Mouse (Mus musculus) frontal cortex, postnatal 14 days (tissue): ENCODE results near the gene Mms22l.
A peak's percentile ranks its signal among the peaks of the same experiment; 100 is the strongest.
"Not testable (repeated sequence)": the region's sequence is repeated elsewhere in the genome, so short reads cannot be mapped to it uniquely, and the experiment has no call there.

Source experiments
- DNase-seq, 2 experiments: peaks; one replicate each; pipeline ENCODE4 v3.0.0; 2022; ENCODE audit warnings: low spot score in 2 of 2

The Mms22l gene

DNA sequence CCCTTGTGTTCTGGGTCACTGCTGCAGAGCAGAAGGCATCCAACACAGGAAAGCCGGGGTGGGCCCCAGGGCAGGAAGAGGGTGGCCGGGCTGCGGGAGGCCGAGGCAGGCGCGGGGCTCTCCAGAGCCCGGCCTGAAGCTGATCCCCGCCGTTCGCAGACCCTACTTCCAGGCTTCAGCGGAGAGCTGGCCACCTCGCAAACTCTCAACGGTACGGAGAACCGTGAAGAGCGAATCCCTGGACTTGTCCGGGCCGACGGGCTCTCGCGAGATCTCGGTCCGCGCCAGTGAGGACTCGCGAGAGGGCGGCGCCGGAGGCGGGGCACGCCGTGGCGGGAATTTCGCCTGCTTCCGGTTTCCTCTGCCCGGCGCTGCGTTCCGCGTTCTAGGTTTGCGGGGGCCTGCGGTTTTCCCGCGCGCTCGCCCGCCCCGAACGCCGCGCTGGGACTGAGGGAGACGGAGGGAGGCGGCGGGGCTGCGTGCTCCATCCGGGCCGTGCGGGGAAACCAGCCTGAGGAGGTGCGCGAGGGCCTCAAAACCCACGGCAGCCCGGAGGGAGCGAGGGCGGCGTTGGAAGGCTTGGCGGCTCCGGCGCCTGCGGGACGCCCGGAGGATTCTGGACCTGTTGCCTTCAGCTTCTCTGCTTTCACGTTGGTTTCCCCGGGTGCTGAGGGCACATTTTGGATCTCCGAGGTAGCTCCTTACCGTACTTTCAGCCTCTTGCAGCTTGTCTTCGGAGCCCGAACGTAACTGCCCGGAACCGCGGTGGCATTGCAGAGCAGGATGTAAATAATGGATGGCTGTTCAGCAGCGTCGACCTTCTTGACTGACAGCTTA lies at the start of gene Mms22l:
Gene Mms22l, plus strand, starts transcription at position 336 of the 837 bp plus-strand sequence.
- peak; percentile 83 to 89 for DNase-seq

DNA sequence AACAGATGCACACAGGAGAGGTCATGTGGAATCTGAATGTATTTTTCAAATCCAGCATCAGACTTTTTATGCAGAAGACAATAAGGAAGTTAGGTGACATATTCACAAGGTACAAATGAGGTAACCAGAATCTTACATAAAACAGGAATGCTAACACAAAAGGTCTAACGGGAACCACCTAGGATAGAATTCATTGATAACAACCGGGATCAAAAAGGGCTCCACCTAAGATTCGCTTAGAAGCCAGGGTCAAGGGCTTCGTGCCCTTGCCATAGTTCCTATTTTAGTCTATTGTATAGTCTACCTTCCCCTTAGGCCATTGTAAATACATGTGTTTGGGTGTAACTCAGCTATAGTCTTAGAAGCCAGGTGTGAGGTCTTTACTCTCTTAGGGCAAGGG lies 12.2 kb upstream of the Mms22l start:
- not testable (repeated sequence) for DNase-seq

DNA sequence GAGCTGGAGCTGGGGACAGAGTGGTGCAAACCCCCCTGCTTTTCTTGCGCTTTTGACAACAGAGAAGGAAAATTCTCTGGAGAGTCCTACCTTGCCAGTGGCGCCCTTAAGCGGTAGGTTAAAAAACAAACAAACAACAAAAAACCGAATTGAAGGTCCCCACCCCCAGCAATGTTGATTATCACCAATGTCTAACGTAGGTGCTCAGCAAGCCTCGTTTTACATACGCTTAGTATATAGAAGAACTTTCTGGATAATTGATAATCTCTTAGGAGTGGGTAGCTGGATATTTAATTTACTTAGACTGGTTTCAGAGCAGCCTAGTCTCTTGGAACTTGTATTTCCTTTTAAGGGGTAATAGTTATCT lies 685 bp downstream of the Mms22l start:
- no peak for DNase-seq

DNA sequence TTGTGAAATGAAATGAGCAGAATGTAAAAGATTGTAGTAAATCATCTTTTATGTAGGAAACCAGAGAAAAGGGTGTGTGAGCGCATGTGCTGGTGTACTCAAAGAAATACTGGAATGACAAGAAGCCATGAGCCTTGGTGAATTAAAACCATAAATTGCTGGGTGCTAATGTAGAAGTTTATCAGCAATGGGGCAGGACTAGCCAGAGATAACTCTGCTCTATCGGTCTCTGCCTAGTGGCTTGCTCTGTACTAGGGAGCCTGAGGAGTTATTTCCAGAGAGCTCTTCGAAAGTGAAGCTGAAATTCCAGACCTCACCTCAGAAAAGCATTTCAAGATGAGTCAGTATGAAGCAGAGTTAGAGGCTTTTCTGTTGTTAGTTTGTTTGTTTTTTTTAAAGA lies 12.9 kb downstream of the Mms22l start:
- DNase-seq, result no peak

DNA sequence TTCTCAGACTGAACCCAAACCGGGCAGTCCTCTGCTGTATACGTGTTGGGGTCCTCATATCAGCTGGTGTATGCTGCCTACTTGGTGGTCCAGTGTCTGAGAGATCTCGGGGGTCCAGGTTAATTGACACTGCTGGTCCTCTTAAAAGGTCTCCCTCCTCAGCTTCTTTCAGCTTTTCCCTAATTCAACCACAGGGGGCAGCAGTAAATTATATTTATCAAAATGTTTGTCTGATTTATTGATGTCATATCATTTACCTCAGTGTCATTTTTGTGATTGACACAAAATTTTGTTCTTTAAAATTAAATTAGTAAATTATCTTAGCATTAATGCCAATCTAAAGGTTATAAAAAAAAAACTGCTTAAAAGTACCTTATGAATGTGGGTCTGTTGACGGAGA lies 40.7 kb downstream of the Mms22l start:
- DNase-seq, result no peak

DNA sequence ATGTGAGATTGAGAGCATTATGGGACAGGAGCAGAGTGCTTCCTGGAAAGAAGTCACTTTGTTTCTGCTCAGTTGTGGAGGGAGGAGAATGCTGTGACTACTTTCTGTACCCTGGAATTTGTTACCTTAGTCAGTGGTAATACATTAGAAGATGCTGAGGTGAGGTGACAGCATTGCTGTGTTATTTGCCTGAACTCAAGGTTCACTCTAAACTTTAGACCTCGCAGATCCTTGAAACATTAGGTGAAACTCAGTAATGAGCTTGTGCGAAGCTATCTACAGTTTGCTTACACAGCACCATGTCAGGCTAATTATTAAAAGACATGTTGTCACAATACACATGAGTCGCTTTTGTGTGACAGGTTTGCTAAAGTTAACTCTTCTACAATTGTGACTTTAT lies 47.2 kb downstream of the Mms22l start:
- no peak for DNase-seq

DNA sequence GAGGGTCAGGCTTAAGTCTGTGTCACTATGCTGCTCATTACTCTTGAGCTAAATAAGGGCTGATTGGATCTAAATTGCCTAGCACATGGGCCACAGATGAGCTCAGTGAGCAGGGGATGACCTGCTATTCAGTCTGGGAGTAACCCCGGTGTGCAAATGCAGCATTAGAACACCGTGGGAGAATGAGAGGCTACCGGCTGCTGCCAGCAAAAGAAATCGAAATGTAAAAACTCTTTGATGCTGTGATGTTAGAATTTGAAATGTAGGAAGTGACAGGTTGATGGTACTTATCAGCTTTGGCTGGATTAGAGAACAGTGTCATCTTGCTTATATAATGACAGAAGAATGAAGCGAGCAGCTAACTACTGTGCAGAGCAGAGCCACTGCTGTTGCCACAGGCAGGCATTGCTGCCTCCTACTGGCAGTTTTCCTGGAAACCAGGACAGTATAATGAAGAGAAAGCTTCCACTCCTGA lies 48.5 kb downstream of the Mms22l start:
- DNase-seq, result peak; percentile 50 to 60

DNA sequence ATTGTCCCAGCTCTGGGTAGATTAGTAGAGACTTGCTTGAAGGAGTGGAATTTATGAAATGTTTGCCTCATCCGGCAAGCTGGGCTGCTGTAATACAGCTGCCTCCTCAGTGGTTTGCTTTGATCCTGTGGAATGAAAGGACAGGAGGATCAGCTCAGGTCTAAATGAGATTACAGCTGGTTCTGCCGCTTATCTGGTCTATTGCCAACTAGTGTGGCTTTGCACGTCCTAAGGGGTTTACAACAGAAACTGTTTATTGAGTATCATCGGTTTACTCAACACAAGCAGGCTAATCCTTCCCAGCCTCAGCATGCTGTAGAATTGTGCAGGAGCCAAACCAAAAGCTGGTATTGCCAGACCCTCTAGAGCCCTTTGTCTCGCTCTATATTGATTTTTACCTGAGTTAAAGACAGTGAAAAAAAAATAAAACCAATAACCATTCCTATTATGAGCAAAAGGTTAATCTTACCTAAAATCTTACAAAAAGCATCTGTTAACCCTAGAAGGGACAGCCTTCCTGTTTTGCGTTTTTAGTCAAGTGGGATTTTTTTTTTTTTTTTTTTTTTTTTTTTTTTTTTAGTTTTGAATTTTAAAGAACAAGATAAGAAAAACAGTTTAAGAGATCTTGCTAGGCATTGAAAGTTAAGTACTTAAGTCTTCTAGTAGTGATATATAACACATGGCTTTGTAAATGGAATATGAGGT lies 60.0 kb downstream of the Mms22l start:
- DNase-seq, result no peak

DNA sequence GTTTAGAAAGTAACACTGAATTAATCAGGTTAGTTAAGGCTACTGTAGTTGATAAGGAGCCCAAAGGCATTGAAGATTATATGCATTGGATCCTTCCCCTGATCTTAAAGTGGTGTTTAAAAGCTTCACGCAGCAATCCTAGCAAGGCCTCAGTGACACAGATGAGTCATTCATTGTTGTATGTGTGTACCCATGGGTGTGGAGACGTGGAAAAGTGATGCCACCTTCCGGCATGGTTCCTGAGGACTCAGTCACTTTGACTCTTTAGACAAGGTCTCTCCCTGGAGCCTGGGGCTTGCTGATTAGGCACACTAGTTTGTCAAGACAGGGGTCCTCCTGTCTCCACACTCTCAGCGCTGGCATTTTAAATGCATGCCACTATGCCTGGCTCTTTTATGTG lies 60.9 kb downstream of the Mms22l start:
- no peak for DNase-seq

DNA sequence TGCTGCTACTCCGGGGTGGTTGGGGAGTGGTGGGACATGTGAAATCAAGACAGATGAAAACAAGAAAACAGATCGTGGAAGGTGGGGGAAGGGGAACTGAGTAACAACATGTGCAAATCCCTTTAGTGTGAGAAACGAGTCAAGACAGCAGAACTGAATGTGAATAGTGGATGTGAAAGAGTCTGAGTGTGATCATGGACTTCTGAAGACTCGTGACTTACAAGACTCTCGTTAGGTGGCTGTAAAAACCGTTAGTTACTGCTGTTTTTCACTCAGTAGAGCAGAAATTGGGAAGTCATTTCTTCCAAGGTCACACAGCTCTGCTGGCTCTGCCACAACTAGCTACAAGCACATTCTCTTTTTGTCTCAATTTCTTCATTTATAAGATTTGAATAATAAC lies 71.8 kb downstream of the Mms22l start:
- DNase-seq, result no peak

DNA sequence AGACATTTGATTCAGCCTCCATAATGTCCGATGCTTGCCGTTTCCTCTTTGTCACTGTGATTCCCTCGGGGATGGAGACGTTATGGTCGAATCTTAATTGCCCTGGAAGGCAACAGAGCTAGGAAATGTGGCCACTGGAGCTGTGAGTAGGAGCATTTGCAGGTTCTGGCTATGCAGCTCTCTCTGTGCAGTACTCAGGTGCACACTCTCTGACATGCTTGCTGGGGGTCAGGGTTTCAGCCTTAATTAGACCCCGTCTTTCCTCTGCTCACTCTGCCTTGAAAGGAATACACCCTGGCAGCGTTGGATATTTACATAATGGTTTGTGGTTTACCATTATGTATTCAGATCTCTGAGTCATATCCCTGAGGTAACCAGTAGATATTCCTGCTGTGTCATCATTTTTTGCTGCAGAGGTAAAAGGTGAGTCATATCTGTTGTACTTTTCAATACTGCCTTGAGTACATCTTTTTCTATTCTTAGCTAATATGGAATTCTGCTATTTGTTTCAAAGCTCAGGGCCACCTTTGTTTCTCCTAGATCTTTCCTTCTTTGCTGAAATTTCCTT lies 72.8 kb downstream of the Mms22l start:
- no peak for DNase-seq

DNA sequence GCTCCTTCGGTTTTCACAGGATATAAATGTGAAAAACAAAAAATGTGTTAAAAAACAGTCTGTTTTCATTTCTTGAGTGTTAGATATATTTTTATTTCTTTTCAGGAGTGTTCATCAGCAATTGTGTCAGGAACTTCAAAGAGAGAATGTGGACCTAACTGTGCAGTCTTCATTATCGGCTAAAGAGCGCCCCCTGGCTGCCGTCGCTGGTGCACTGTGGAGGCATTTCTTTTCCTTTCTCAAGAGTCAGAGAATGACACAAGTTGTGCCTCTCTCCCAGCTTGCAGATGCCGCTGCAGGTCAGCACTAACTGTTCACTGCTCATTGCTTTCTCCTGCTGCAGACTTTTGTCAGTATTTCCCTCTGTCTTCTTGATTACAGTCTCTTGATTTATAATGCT lies 78.0 kb downstream of the Mms22l start:
- DNase-seq, result peak; percentile 68 to 92

DNA sequence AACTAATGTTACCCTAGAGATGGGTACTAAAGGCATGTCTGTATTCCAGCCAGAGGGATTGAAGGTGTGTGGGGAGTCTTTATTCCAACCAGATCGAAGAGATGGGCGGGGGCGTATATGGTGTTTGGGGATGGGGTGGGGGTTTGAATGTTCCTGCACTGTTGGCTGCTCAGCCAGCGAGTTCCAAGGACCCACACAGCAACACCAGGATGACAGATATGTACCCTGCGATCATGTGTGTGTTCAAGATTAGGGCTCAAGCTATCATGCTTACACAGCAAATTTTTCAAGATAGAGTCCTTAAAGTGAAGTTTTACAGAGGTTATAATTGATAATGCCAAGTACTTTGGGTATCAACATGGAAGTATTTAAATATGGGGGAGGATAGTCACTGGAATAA lies 81.3 kb downstream of the Mms22l start:
- no peak for DNase-seq

DNA sequence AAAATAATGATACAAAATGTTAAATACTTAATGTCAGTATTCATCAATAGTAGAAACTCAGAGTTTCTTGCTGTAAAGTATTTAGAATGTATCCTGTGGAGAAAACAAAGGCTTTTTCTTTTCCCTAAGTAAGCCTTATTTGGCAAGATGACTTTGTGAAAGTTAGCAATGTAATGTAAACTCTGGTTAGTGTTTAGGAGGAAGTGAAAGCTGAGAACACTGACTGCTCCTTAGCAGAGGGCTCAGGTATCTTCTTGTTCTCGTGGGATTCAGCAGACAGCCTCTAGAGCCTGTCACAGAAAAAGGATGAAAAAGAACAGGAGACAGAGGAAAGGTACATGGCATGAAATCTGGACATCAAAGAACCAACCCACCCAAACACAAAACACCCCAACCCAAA lies 86.0 kb downstream of the Mms22l start:
- no peak for DNase-seq

DNA sequence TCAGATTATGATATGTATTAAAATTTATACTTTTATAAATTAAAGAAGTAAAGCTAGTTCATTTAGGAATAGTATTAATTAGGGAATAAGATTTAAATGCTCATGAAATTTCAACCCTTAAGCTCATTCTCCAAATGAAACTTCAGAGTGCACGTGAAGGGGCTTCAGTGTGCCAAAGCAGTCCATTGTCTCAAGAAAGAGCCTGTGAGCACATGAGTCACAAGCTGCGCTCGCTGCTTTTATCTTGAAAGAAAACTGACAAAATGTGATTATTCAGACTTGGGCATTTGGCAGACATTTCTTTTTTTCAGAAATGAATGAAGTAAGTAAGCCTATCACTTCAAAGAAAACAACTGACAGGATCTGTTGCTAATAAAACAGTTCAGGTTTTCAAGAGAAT lies 87.7 kb downstream of the Mms22l start:
- no peak for DNase-seq

DNA sequence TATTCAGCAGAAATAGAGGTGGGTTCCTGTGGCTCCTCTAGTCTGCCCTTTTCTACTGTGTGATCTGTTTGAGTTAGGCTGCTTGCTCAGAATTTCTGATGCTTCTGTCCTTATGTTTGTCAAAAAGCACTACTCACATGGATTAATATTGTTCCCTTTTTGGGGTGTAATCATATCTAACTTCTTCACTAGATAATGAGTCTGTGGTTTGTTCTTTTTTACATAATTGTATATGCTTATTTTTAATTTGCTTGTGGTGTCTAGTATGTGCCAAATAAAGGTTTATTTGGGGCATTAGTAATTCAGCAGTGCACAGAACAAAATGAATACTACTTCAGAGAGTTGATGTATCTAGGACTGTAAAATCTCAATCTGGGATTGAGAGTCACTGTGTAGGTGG lies 98.6 kb downstream of the Mms22l start:
- no peak for DNase-seq

DNA sequence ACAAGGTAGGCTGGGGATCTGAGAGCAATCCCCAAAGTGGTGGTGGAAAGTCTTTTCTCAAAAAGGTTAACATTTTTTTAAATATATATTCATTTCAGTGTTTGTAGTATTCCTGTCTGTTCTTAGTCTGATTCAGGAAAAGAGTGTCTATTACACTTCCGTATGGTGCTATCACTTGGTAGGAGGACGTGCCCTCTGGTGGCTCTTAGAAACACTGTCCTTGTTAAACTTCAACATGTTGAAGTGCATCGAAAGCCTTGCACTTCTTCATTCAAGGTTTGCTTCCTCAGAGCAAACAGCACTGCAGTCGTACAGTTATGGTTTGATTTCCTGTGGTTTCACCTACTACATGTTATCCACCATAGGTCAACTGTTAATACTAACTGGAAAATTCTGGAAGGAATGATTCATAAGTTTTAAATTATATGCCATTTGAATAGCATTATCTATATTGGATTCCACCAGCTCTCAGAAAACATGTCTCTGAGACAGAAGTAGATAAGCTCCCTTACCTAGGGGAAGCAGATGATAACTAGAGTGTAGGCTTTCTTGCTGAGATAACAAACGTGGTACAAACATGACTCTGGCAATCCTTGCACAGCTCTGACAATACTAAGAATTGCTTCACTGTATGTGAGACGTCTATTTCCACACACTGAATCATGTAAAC lies 100.8 kb downstream of the Mms22l start:
- DNase-seq, result no peak

DNA sequence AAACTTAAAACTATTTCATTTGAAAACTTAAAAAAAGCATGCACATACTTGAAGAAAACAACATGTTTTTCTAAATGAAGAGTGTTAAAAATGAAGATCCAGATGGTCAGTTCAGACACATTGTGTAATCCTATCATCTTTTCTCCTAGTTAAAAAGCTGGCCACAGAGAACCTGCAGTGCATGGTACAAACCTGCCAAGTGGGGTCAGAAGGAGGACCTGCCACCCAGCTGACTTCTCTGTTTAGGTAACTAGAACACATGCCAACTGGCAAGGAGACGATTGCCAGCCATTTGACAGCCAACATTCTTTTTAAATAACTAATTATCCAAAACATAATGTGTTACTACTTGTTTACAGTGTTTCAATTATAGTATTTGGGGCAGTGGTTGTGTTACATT lies 102.4 kb downstream of the Mms22l start:
- DNase-seq, result no peak

DNA sequence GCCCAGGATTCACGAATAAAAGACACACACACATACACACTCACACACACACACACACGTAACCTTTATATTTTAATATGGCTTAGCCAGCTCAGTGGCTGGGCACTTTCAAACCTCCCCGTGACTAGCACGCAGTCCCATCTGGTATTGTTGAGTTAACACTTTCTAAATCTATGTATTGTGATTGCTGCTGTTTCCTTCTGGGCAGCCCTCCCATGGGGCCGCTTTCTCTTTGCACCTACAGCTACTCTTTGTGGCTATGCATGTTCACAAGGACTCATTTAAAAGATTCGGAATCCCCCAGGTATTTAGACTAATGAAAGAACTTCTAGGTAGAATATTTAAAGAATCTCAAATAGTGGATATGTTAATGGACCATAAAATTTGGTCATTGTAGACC lies 105.5 kb downstream of the Mms22l start:
- DNase-seq, result no peak

DNA sequence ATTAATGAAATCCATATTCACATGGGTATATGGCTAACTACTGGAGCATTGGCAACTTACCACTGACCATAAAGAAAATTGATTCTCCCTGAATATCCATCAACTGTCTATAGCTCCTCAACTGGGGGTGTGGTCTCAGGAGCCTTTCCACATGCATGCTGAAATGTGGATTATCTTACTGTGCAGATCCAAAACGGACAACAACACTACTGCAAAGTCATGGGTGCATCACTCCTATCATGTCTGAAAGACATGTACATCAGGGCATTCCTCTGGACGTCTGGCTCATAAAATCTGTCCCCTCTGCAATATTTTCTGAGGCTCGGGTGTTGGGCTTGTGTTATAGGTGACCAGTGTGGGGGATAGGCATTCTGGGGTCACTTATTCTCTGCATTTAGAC lies 112.8 kb downstream of the Mms22l start:
- no peak for DNase-seq

DNA sequence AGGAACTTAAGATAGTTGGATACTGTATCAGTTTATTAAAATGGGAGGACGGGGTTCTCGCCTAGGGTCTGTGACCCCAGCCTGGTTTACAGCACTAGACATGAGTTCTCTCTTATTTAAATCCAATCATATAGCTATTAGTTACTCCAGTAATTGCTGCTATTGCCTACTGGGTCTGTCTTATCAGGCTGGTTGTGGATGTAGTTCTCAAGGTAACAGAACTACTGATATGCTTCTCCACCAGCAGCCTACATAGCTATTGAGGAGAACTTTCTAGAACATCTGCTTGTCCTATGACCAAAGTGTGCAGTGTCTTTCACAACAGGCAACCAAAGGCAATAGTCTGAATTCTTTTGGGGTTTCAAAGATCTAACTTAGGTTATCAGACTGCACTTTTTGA lies 113.3 kb downstream of the Mms22l start:
- no peak for DNase-seq

DNA sequence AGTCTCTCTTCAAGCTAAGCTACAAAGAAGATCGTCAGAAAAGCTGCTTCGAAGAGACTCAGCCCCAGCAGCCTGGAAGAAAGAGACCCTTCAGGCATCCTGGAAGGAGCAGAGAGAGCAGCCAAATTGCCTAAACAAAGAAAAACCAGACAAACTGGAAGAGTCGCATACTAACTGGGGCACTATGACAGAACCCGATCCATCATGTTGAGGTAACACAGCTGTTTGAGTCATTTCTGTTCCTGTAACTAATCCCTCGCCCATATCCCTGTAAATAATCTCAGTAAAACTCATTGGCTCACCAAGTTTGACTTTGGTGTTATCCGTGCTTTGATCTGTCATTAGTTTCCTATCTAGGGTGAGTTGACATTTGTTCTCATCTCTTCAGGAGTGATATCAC lies 123.8 kb downstream of the Mms22l start:
- no peak for DNase-seq
